Mouse (Mus musculus) hindbrain, postnatal 0 days (tissue): ENCODE data around the gene Stat6. TPM values are rescaled to one million over a fixed set of nuclear protein-coding genes. Genes with fewer than 3 reads are reported as not detected.

Experiments used
- ATAC-seq: fragments of 200-750 bp; cut with Nextera tagmentation; 2 replicates; pipeline ENCODE4 v1.8.0; 2017; ENCODE audit warnings: mild to moderate bottlenecking, moderate TSS enrichment, moderate library complexity
- DNase-seq: peaks from one replicate; pipeline ENCODE4 v3.0.0-alpha.2; 2015; ENCODE audit warnings: low spot score
- H3K27ac ChIP-seq: fragments of 300-500 bp; sonication (generic); 2 replicates; pipeline ENCODE4 v1.5.1; 2014; ENCODE audit warnings: mild to moderate bottlenecking
- H3K27me3 ChIP-seq: fragments of 300-500 bp; sonication (generic); 2 replicates; pipeline ENCODE4 v1.6.1; 2014; ENCODE audit warnings: low read length, mixed read lengths; ENCODE audit not compliant: insufficient read depth
- H3K36me3 ChIP-seq: fragments of 300-500 bp; sonication (generic); 2 replicates; pipeline ENCODE4 v1.6.1; 2014; ENCODE audit warnings: low read length, mixed read lengths; ENCODE audit not compliant: insufficient read depth
- H3K4me1 ChIP-seq: fragments of 300-500 bp; sonication (generic); 2 replicates; pipeline ENCODE4 v1.6.1; 2014; ENCODE audit warnings: antibody characterized with exemption, low read length, mixed read lengths; ENCODE audit not compliant: insufficient read depth
- H3K4me2 ChIP-seq: fragments of 300-500 bp; sonication (generic); 2 replicates; pipeline ENCODE4 v1.6.1; 2014; ENCODE audit warnings: low read depth, mild to moderate bottlenecking, low read length, moderate library complexity, mixed read lengths
- H3K4me3 ChIP-seq: fragments of 300-500 bp; sonication (generic); 2 replicates; pipeline ENCODE4 v1.5.1; 2014; ENCODE audit warnings: low read length
- H3K9ac ChIP-seq: fragments of 300-500 bp; sonication (generic); replicated peaks from 2 replicates; pipeline ENCODE4 v1.6.1; 2014; ENCODE audit warnings: mild to moderate bottlenecking, low read length, moderate library complexity, mixed read lengths
- H3K9me3 ChIP-seq: fragments of 300-500 bp; sonication (generic); 2 replicates; pipeline ENCODE4 v1.6.1; 2016; ENCODE audit warnings: low read length, mixed read lengths
- CTCF ChIP-seq: IDR thresholded peaks from 2 replicates; pipeline ENCODE4 v1.5.1; 2016; ENCODE audit warnings: antibody characterized with exemption, control low read depth, low read depth
- WGBS: fragments of 180-500 bp; shearing (Covaris S2); extraction: QIAGEN DNeasy Blood & Tissue Kit; methylation state at CpG from one replicate; pipeline ENCODE4 v1.1.7; 2014; 5-methylcytosine and 5-hydroxymethylcytosine counted together
- polyA plus RNA-seq: library from polyadenylated mRNA; unstranded; fragments of >200 nt; fragmentation: Nextera tagmentation; extraction: Ambion mirVana; gene quantifications from 2 replicates; pipeline ENCODE4 v1.2.1, GENCODE M21; 2015
- total RNA-seq: library from RNA; depleted of rRNA; stranded (reverse); fragments of >200 nt; gene quantifications from 2 replicates; pipeline ENCODE4 v1.2.3, GENCODE M21; 2014

The Stat6 gene
- total and polyA plus RNA-seq, 2 experiments from 2014 or later = 4.7 to 5.3 TPM

- Histone ChIP-seq H3K4me1 (no peaks in the 10 kb centered on the region), H3K9me3 (no peaks in the 10 kb centered on the region), H3K36me3 (peaks cover 63% of the 10 kb centered on the region), H3K27ac (no peak overlapping the region), H3K4me3 (no peak overlapping the region), H3K4me2 (no peak overlapping the region), H3K9ac (no peak overlapping the region), H3K27me3 (no peaks in the 10 kb centered on the region)
- 90% methylated on average over 9 of the region's 9 CpGs for WGBS
- TF ChIP-seq CTCF = no peak
- ATAC-seq (no peak), DNase-seq (no peak)
Measured at GRCm38 (mm10) chr10:127605756-127606155, 37.0 kb upstream of the Stat6 start.

- Histone ChIP-seq H3K27me3 (no peaks in the 10 kb centered on the region), H3K4me2 (no peak overlapping the region), H3K4me1 (no peaks in the 10 kb centered on the region), H3K9me3 (no peaks in the 10 kb centered on the region), H3K4me3 (no peak overlapping the region), H3K9ac (no peak overlapping the region), H3K36me3 (peaks cover 61% of the 10 kb centered on the region), H3K27ac (no peak overlapping the region)
- no peak for DNase-seq
- no peak for ATAC-seq
- no peak for TF ChIP-seq CTCF
- WGBS = 92% methylated on average over 7 of the region's 7 CpGs
Measured at GRCm38 (mm10) chr10:127607059-127607458, 35.7 kb upstream of the Stat6 start.

- H3K4me1 ChIP-seq = peaks cover 8% of the 10 kb centered on the region
- DNase-seq = no peak
- peaks cover 58% of the 10 kb centered on the region for H3K36me3 ChIP-seq
- H3K9ac ChIP-seq = no peak overlapping the region
- no peak overlapping the region for H3K27ac ChIP-seq
- no peak overlapping the region for H3K4me2 ChIP-seq
- no peak for ATAC-seq
- WGBS = 85% methylated on average over 9 of the region's 9 CpGs
- no peaks in the 10 kb centered on the region for H3K9me3 ChIP-seq
- no peak overlapping the region for H3K4me3 ChIP-seq
- no peak for TF ChIP-seq CTCF
- H3K27me3 ChIP-seq = no peaks in the 10 kb centered on the region
Measured at GRCm38 (mm10) chr10:127609415-127610065, 33.2 kb upstream of the Stat6 start.

- H3K9me3 ChIP-seq = no peaks in the 10 kb centered on the region
- no peak overlapping the region for H3K4me2 ChIP-seq
- 88% methylated on average over 9 of the region's 9 CpGs for WGBS
- H3K9ac ChIP-seq = no peak overlapping the region
- no peak for ATAC-seq
- H3K4me1 ChIP-seq = peaks cover 13% of the 10 kb centered on the region
- DNase-seq = no peak
- H3K27me3 ChIP-seq = no peaks in the 10 kb centered on the region
- no peak for TF ChIP-seq CTCF
- no peak overlapping the region for H3K4me3 ChIP-seq
- peaks cover 53% of the 10 kb centered on the region for H3K36me3 ChIP-seq
- no peak overlapping the region for H3K27ac ChIP-seq
Measured at GRCm38 (mm10) chr10:127610066-127610415, 32.7 kb upstream of the Stat6 start.

- Histone ChIP-seq H3K27me3 (no peaks in the 10 kb centered on the region), H3K4me2 (no peak overlapping the region), H3K4me1 (peaks cover 31% of the 10 kb centered on the region), H3K36me3 (peaks cover 39% of the 10 kb centered on the region), H3K4me3 (no peak overlapping the region), H3K9me3 (no peaks in the 10 kb centered on the region), H3K27ac (no peak overlapping the region), H3K9ac (no peak overlapping the region)
- no peak for ATAC-seq
- TF ChIP-seq CTCF = no peak
- WGBS = 93% methylated on average over 14 of the region's 14 CpGs
- no peak for DNase-seq
Measured at GRCm38 (mm10) chr10:127612079-127612775, 30.6 kb upstream of the Stat6 start.

GRCm38 (mm10) chr10:127614236-127615033 is 28.4 kb upstream of the Stat6 start:
- H3K4me2 ChIP-seq = peak overlapping the region; percentile 33
- DNase-seq = peak; percentile 68
- H3K9ac ChIP-seq = no peak overlapping the region
- peak overlapping the region; percentile 82 for H3K27ac ChIP-seq
- no peaks in the 10 kb centered on the region for H3K27me3 ChIP-seq
- H3K9me3 ChIP-seq = no peaks in the 10 kb centered on the region
- H3K36me3 ChIP-seq = peaks cover 26% of the 10 kb centered on the region
- WGBS = 24% methylated on average over 12 of the region's 12 CpGs
- no peak for TF ChIP-seq CTCF
- peak; percentile 80 for ATAC-seq
- peaks cover 51% of the 10 kb centered on the region for H3K4me1 ChIP-seq
- H3K4me3 ChIP-seq = no peak overlapping the region
